ENCODE assay signal across 16 mouse cellular contexts in the genomic region with DNA sequence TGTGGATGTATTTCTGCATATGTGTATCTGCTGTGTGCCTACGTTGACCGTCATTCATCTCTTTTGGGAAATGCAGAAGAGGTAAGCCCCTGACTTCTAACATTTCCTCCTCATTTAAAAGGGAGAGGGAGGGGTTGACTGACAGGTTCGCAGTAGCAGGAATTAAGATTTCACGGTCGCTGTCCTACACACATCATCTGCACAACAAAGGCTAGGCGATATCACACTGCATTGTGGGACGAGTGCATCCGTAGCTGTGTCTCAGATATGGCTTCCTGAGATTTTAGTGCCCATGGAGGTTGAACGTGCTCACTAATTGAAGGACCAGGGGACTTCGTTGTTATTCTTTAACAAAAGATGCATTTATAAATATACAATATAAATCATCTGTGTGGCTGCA.
DNase-seq lines count a peak whose midpoint lies in the region; ATAC-seq lines count a peak whose summit lies in the region.
"Had no signal": no experiment of that assay in that cellular context is flagged by ENCODE, and none has a peak within 500 bp of the region (broad histone marks: within the 10 kb centered on the region; RNA-seq: fewer than 3 reads in every experiment).

No protein-coding gene starts in this region.

- H3K9me3 ChIP-seq in forebrain, embryonic 12.5 days: no peaks in the 10 kb centered on the region
- no peaks in the 10 kb centered on the region for H3K9me3 ChIP-seq in forebrain, embryonic 10.5 days
- no peaks in the 10 kb centered on the region for H3K9me3 ChIP-seq in forebrain, embryonic 14.5 days (replicated peaks; ENCODE audit: control insufficient read depth, low read length)
- H3K9me3 ChIP-seq in hindbrain, embryonic 14.5 days (ENCODE audit: control insufficient read depth, low read length): no peaks in the 10 kb centered on the region
- no peaks in the 10 kb centered on the region for H3K9me3 ChIP-seq in midbrain, embryonic 15.5 days

- WGBS in forebrain, embryonic 12.5 days: 47% methylated on average over 10 of the region's 10 CpGs
- 73% methylated on average over 10 of the region's 10 CpGs for WGBS in forebrain, embryonic 10.5 days
- WGBS in forebrain, embryonic 14.5 days: 44% methylated on average over 10 of the region's 10 CpGs
- 17% methylated on average over 10 of the region's 10 CpGs for WGBS in hindbrain, embryonic 14.5 days
- 17% methylated on average over 10 of the region's 10 CpGs for WGBS in midbrain, embryonic 15.5 days

- H3K4me3 ChIP-seq in forebrain, embryonic 12.5 days (replicated peaks): no peak overlapping the region
- no peak overlapping the region for H3K4me3 ChIP-seq in forebrain, embryonic 10.5 days
- H3K4me3 ChIP-seq in forebrain, embryonic 14.5 days (ENCODE audit: low read depth, low read length): no peak overlapping the region
- H3K4me3 ChIP-seq in hindbrain, embryonic 14.5 days (replicated peaks; ENCODE audit: low read length): no peak overlapping the region
- H3K4me3 ChIP-seq in midbrain, embryonic 15.5 days: no peak overlapping the region
- H3K4me3 ChIP-seq: erythroblast, embryonic 14.5 days had no signal

- no peak overlapping the region for H3K4me2 ChIP-seq in forebrain, embryonic 12.5 days
- H3K4me2 ChIP-seq in forebrain, embryonic 14.5 days (ENCODE audit: low read length): no peak overlapping the region
- H3K4me2 ChIP-seq in hindbrain, embryonic 14.5 days (replicated peaks): peak overlapping the region; percentile 17; the same call in 1 of the 2 replicates
- H3K4me2 ChIP-seq in midbrain, embryonic 15.5 days: no peak overlapping the region
- H3K4me2 ChIP-seq: lung, embryonic 14.5 days had no signal

- no peak overlapping the region for H3K9ac ChIP-seq in forebrain, embryonic 12.5 days
- no peak overlapping the region for H3K9ac ChIP-seq in forebrain, embryonic 14.5 days (ENCODE audit: low read length)
- H3K9ac ChIP-seq in hindbrain, embryonic 14.5 days: no peak overlapping the region
- no peak overlapping the region for H3K9ac ChIP-seq in midbrain, embryonic 15.5 days
- H3K9ac ChIP-seq: lung, embryonic 14.5 days had no signal

- no peaks in the 10 kb centered on the region for H3K27me3 ChIP-seq in forebrain, embryonic 12.5 days
- H3K27me3 ChIP-seq in forebrain, embryonic 10.5 days (ENCODE audit: poor library complexity, severe bottlenecking): no peaks in the 10 kb centered on the region
- no peaks in the 10 kb centered on the region for H3K27me3 ChIP-seq in forebrain, embryonic 14.5 days (replicated peaks; ENCODE audit: control insufficient read depth, insufficient read depth, low read length)
- H3K27me3 ChIP-seq in hindbrain, embryonic 14.5 days (ENCODE audit: control insufficient read depth, insufficient read depth, low read length): no peaks in the 10 kb centered on the region
- no peaks in the 10 kb centered on the region for H3K27me3 ChIP-seq in midbrain, embryonic 15.5 days (replicated peaks)
- H3K27me3 ChIP-seq: CH12.LX had no signal

- peak overlapping the region; percentile 32; the same call in 1 of the 2 replicates for H3K27ac ChIP-seq in forebrain, embryonic 12.5 days
- H3K27ac ChIP-seq in forebrain, embryonic 10.5 days: no peak overlapping the region
- H3K27ac ChIP-seq in forebrain, embryonic 14.5 days (ENCODE audit: low read depth, low read length): peak overlapping the region; percentile 39; the same call in 1 of the 2 replicates
- H3K27ac ChIP-seq in hindbrain, embryonic 14.5 days: peak overlapping the region; percentile 83
- peak overlapping the region; percentile 69 for H3K27ac ChIP-seq in midbrain, embryonic 15.5 days

- no peak for DNase-seq in forebrain, embryonic 10.5 days (ENCODE audit: extremely low spot score, low spot score)
- peak; percentile 44 for DNase-seq in forebrain, embryonic 14.5 days (ENCODE audit: low spot score)
- peak; percentile 43 for DNase-seq in hindbrain, embryonic 14.5 days (ENCODE audit: low spot score)
- no peak for DNase-seq in left cerebral cortex, adult 11 months (ENCODE audit: low spot score)
- no peak for DNase-seq in left cerebral cortex, postnatal 14 days (ENCODE audit: low spot score in 2 of 2)
- DNase-seq: adrenal gland, adult 8-10 months; cerebellum, adult 11 months; heart, postnatal 4 days; kidney, postnatal 14 days; left cerebral cortex, postnatal 4 days; lung, embryonic 14.5 days had no signal

- peak; percentile 60 for ATAC-seq in forebrain, embryonic 12.5 days (ENCODE audit: low FRiP score)
- ATAC-seq in forebrain, embryonic 14.5 days: peak; percentile 45
- peak; percentile 32; the same call in 1 of the 2 replicates for ATAC-seq in hindbrain, embryonic 14.5 days (ENCODE audit: low FRiP score)
- ATAC-seq in midbrain, embryonic 15.5 days (replicated peaks): peak; percentile 89
- ATAC-seq: intestine, postnatal 0 days had no signal

- peaks cover 18% of the 10 kb centered on the region; the same call in 1 of the 2 replicates for H3K4me1 ChIP-seq in forebrain, embryonic 12.5 days
- peaks cover 7% of the 10 kb centered on the region; the same call in 1 of the 2 replicates for H3K4me1 ChIP-seq in forebrain, embryonic 10.5 days
- H3K4me1 ChIP-seq in forebrain, embryonic 14.5 days (ENCODE audit: control insufficient read depth, insufficient read depth, low read length): peaks cover 8% of the 10 kb centered on the region
- peaks cover 16% of the 10 kb centered on the region for H3K4me1 ChIP-seq in hindbrain, embryonic 14.5 days (replicated peaks; ENCODE audit: control insufficient read depth, insufficient read depth, low read length)
- H3K4me1 ChIP-seq in midbrain, embryonic 15.5 days: peaks cover 22% of the 10 kb centered on the region

- intact Hi-C loops in left cerebral cortex, postnatal 14 days (cut with DNase I): no loop called here

- H3K36me3 ChIP-seq in forebrain, embryonic 12.5 days (replicated peaks): no peaks in the 10 kb centered on the region
- no peaks in the 10 kb centered on the region for H3K36me3 ChIP-seq in forebrain, embryonic 10.5 days (replicated peaks)
- H3K36me3 ChIP-seq in forebrain, embryonic 14.5 days (ENCODE audit: control insufficient read depth, insufficient read depth, low read length): no peaks in the 10 kb centered on the region
- H3K36me3 ChIP-seq in hindbrain, embryonic 14.5 days (replicated peaks; ENCODE audit: control insufficient read depth, insufficient read depth): no peaks in the 10 kb centered on the region
- no peaks in the 10 kb centered on the region for H3K36me3 ChIP-seq in midbrain, embryonic 15.5 days (replicated peaks)

Comparison
In these comparisons a context has a peak if more than half of its experiments do, and no peak if none do; other contexts are left out.
1. DNase-seq: peak in forebrain, embryonic 14.5 days (single experiment) and hindbrain, embryonic 14.5 days (single experiment); none in forebrain, embryonic 10.5 days (single experiment), left cerebral cortex, adult 11 months (single experiment) and left cerebral cortex, postnatal 14 days (0 of 2).
2. ATAC-seq: peak in every context shown above with its lines; median percentile 89 in midbrain, embryonic 15.5 days; 60 in forebrain, embryonic 12.5 days; 45 in forebrain, embryonic 14.5 days; 32 in hindbrain, embryonic 14.5 days.